Mouse (Mus musculus) hindbrain, embryonic 12.5 days (tissue): ENCODE results near the gene Rab40b. TPM values are rescaled to one million over a fixed set of nuclear protein-coding genes. Genes with fewer than 3 reads are reported as not detected.
"Not testable (repeated sequence)": the region's sequence is repeated elsewhere in the genome, so short reads cannot be mapped to it uniquely, and the experiment has no call there.

Experiments used
- ATAC-seq: fragments of 200-750 bp; cut with Nextera tagmentation; 2 replicates; pipeline ENCODE4 v1.8.0; 2017; ENCODE audit warnings: moderate TSS enrichment; ENCODE audit not compliant: low FRiP score
- H3K27ac ChIP-seq: fragments of 300-500 bp; sonication (generic); 2 replicates; pipeline ENCODE4 v1.5.1; 2016; ENCODE audit warnings: mild to moderate bottlenecking
- H3K27me3 ChIP-seq: fragments of 300-500 bp; sonication (generic); 2 replicates; pipeline ENCODE4 v1.6.1; 2016; ENCODE audit warnings: mild to moderate bottlenecking
- H3K36me3 ChIP-seq: fragments of 300-500 bp; sonication (generic); 2 replicates; pipeline ENCODE4 v1.6.1; 2016; ENCODE audit warnings: mild to moderate bottlenecking
- H3K4me1 ChIP-seq: fragments of 300-500 bp; sonication (generic); 2 replicates; pipeline ENCODE4 v1.6.1; 2016
- H3K4me2 ChIP-seq: fragments of 300-500 bp; sonication (generic); replicated peaks from 2 replicates; pipeline ENCODE4 v1.6.1; 2016; ENCODE audit warnings: mild to moderate bottlenecking
- H3K4me3 ChIP-seq: fragments of 300-500 bp; sonication (generic); 2 replicates; pipeline ENCODE4 v1.5.1; 2016; ENCODE audit warnings: mild to moderate bottlenecking
- H3K9ac ChIP-seq: fragments of 300-500 bp; sonication (generic); 2 replicates; pipeline ENCODE4 v1.6.1; 2016; ENCODE audit warnings: mild to moderate bottlenecking, moderate library complexity
- H3K9me3 ChIP-seq: fragments of 300-500 bp; sonication (generic); replicated peaks from 2 replicates; pipeline ENCODE4 v1.6.1; 2016; ENCODE audit warnings: mild to moderate bottlenecking
- WGBS: fragments of 180-500 bp; shearing (Covaris S2); methylation state at CpG from one replicate; pipeline ENCODE4 v1.1.7; 2016; 5-methylcytosine and 5-hydroxymethylcytosine counted together
- microRNA-seq: library from miRNA; unstranded; fragments of <30 nt; microRNA quantifications from one replicate; pipeline ENCODE4, GENCODE M21; 2017
- polyA plus RNA-seq: library from polyadenylated mRNA; unstranded; fragments of >200 nt; fragmentation: Nextera tagmentation; extraction: Ambion mirVana; gene quantifications from 2 replicates; pipeline ENCODE4 v1.2.1, GENCODE M21; 2016

Rab40b gene
- polyA plus RNA-seq, 1 experiment from 2014 or later = 7.2 TPM

DNA sequence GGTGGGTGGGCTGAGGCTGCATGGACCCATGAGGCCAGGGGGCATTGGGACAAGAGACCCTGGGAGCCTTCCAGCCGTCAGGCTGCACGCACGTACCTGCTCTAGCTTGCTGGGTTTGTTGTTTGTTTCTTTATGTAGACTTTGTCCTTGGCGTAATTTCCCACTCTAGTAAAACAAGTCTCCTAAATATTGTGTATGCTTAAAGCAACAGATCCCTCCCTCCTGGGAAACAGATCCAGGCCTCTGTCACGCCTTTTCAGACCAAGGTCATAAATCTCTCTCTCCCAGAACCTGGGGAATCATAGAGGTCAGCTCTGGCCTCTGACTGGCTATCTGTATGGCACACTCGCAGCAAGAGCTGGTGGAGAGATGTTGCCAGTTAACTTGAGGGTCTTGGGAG, 80.3 kb downstream of the Rab40b start:
- peaks cover 74% of the 10 kb centered on the region for H3K36me3 ChIP-seq
- not testable (repeated sequence) for H3K9ac ChIP-seq, H3K4me2 ChIP-seq, H3K27ac ChIP-seq, H3K27me3 ChIP-seq, H3K4me1 ChIP-seq, ATAC-seq, H3K4me3 ChIP-seq, H3K9me3 ChIP-seq
- WGBS = 95% methylated on average over 6 of the region's 6 CpGs

DNA sequence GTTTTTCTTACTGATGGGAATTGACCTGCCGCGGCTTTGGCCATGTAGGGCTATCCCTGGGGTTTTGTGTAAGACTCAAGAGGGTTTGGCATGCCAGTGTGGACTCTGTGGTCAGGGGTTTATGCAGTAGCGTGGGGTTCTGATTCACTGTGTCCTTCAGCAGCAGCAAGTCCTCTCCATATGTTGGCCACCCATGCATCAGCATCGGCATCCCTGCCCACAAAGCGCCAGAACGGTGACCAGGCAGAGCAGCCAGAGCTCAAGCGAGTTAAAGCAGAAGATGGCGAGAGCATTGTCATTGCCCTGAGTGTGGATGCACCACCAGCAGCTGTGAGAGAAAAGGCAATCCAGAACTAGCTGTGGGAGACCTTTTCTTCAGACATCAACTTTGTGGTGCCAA, 81.4 kb downstream of the Rab40b start:
- Histone ChIP-seq H3K4me3 (no peak overlapping the region), H3K4me2 (no peak overlapping the region), H3K27ac (no peak overlapping the region), H3K4me1 (no peaks in the 10 kb centered on the region), H3K9me3 (0 out of 2 replicates have a peak, but pooled peaks cover 7% of the 10 kb centered on the region), H3K9ac (no peak overlapping the region), H3K36me3 (peaks cover 85% of the 10 kb centered on the region), H3K27me3 (no peaks in the 10 kb centered on the region)
- WGBS = 96% methylated on average over 8 of the region's 8 CpGs
- no peak for ATAC-seq

Small RNA genes lying within 50 kb of the gene (microRNA-seq; reads per million reads assigned to microRNA genes)
- not detected for gene Mir7236

Other genes starting within 250 kb of the Rab40b start
- not detected in 2 replicates for gene Tex19.1, start 242.1 kb downstream of the Rab40b start, polyA plus RNA-seq
- gene Uts2r, start 228.0 kb downstream of the Rab40b start, polyA plus RNA-seq = 0.32 and 0.35 TPM in 2 replicates
- gene Hexdc, start 183.8 kb downstream of the Rab40b start, polyA plus RNA-seq = 9.6 and 11.7 TPM in 2 replicates
- 17.7 and 19.2 TPM in 2 replicates for gene Ogfod3, start 183.5 kb downstream of the Rab40b start, polyA plus RNA-seq
- 40.6 and 40.8 TPM in 2 replicates for gene Cybc1, start 158.9 kb downstream of the Rab40b start, polyA plus RNA-seq
- gene Narf, start 151.0 kb downstream of the Rab40b start, polyA plus RNA-seq = 86.0 and 87.3 TPM in 2 replicates
- gene Foxk2, start 128.3 kb downstream of the Rab40b start, polyA plus RNA-seq = 10.7 and 11.1 TPM in 2 replicates
- 82.3 and 88.7 TPM in 2 replicates for gene Wdr45b, start 33.8 kb downstream of the Rab40b start, polyA plus RNA-seq
- 8.5 and 10.9 TPM in 2 replicates for gene Fn3krp, start 33.1 kb upstream of the Rab40b start, polyA plus RNA-seq
- gene Fn3k, start 46.7 kb upstream of the Rab40b start, polyA plus RNA-seq = 1.9 and 2.8 TPM in 2 replicates
- gene Tbcd, start 63.7 kb upstream of the Rab40b start, polyA plus RNA-seq = 60.0 and 61.6 TPM in 2 replicates
- 0.59 and 1.1 TPM in 2 replicates for gene Zfp750, start 131.1 kb upstream of the Rab40b start, polyA plus RNA-seq